Mouse (Mus musculus): ENCODE measurements around the gene Rep15. TPM values are rescaled to one million over a fixed set of nuclear protein-coding genes. Genes with fewer than 3 reads are reported as not detected.

The Rep15 gene
- total RNA-seq, 1 experiment from 2014 or later = 1.6 TPM

DNA sequence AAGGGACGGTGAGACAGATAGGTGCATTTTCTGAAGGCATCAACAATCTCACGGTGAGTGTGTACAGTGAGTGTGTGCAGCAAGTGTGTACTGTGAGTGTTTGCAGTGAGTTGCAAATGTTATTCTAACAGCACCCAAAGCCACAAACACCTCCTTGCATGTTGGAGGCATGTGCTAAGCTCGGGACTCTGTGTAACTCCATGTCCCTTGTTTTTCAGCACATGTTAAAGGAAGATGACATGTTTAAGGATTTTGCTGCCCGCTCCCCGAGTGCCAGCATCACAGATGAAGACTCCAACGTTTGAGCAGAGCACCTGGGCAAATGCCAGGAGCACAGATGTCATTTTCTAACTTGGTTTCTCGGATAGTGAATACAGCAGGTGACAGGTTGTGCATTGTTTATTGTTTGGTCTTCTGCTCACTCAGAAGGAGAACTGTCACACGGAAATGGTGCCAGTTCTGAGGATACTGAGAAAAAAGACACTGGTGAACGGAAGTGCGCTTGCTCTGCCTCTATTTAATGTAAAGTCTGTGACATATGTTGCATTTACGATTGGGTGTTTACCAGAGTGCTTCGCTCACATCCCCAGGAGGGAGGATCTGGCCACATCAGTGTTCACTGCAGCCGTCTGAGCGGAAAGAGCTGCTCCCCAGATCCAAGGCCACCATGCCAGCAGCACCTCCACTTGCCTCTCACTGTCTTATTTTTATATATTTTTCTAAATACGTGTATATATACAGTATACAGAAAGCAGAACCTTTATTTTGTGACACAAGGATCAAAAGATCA, 2.1 kb upstream of the Rep15 start:
- DNase-seq = no peak

- peak; percentile 92 for DNase-seq
Observed at GRCm38 (mm10) chr6:147042291-147043290, 10.2 kb downstream of the Rep15 start, which contains the start of gene Mrps35. Mrps35 (plus strand) TSS chr6:147042764.

GRCm38 (mm10) chr6:147043633-147044032, 11.2 kb downstream of the Rep15 start:
- DNase-seq = no peak

- DNase-seq = no peak
Observed at GRCm38 (mm10) chr6:147049239-147049805, 16.9 kb downstream of the Rep15 start.

DNA sequence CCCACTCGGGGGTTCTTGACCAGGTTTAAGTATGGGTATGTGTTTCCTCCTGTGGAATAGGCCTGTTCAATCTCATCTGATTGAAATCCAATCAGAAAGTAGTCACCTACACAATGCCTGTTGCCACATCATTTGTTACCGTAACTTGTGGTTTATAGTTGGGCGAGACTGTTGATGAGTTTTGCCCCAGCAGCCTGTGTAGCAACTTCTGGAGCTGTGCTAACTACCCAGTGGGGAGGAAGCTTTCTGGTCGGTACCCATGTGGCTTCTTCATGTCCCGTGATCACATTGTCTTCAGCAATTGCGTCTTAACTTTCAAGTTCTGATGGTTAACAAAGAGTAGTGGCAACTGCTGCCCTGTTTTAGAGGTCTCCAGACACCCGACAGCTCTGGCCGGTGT, 19.3 kb downstream of the Rep15 start:
- no peak for DNase-seq

- DNase-seq = no peak
Observed at GRCm38 (mm10) chr6:147052440-147052839, 20.1 kb downstream of the Rep15 start.

DNA sequence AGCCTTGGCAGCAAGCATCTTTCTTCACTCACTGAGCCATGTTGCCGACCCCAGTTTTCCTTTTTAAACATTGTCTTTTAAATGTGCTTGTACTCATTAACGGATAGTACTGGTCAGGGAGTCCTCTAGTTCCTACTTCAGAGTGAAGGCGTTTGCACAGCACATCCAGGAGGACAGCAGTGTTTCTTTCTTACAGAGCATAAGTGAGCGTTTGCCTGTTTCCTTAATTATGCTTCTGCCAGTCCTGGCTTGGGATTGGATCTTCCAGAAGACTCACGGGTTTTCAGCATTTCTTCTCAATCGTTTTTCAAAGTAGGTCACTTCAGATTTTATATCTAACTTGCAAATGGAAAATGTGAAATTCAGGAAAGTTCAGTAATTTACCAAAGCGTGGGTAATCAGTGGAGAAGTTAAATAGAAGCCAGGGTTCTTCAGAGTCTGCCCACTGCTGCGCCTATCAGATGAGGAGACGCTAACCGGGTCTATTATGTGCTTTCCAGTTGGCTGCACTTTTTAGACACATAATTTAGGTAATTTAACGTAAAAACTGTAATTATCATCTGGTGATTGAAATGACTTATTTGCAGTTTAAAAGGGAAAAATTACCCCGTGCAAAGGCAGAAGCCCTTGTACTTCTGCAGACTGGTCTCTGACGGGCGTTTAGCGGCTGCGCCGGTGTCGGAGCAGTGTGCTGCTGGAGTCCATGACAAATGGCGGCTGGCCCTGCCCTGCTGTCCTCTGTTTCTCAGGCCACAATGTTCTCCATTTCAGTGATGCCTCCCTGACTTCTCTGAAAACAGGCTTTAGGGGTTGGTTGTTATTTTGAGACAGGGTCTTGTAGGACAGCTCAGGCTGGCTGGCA, 21.6 kb downstream of the Rep15 start:
- DNase-seq = no peak

DNA sequence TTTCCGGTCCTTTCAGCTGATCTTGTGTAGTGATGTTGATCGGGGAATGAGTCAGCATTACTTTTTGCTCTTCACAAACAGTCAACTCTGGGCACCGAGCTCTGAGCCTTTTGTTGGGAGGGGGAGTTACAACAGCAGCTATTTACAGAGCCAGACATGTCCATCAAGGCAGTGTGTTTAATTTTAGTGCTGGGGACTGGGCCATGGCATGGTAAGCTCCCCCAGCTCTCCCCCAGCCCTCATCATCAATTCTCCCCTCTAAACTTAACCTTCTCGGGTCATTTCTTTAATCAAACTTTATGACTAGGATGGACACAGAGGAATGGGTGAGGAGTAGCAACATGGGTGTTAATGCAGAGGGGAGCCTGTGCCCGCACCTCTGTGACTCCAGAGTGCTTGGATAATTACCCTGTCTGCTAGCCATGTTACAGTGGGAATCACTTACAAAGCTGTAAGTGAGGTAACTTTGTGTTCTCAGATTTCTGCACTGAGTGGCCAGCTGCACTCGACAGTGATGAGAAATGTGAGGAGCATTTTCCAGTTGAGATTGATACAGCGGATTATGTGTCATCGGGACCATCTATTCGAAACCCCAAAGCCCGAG, 23.1 kb downstream of the Rep15 start:
- no peak for DNase-seq

- no peak for DNase-seq
Observed at GRCm38 (mm10) chr6:147059326-147059725, 26.9 kb downstream of the Rep15 start.

DNA sequence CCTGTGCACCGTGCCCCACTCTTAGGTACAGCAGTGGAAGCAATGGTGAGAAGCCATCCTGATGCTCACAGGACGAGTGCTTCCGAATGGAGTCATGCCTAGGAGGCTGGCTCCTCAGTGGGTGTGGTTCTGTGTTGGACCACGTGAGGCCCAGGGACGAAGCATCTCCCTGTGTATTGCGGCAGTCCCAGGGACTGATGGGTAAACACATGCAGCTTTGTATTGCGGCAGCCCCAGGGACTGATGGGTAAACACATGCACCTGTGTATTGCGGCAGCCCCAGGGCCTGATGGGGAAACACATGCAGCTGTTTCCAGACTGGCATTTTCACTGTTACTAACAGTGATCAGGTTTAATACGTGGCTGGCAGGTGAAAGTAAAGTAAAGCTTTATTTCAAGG, 29.2 kb downstream of the Rep15 start:
- no peak for DNase-seq

DNA sequence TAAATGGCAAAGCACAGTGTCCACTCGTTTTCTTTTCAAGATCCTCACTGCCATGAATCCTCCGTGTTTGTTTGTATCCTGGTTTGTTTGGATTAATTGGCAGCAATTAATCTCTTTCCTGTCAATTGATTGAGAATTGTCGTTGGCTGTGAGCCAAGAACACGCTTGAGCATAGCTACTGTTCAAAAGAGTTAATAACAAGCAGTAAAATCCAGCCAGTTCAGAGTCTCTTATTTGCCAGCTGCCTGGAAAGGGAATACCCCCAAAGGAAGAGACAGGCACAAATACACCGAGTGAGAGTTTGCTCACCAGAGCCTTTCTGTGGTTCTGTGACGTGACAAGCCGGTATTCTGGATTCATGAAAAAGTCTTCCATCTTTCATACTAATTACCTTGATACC, 29.6 kb downstream of the Rep15 start:
- no peak for DNase-seq

DNA sequence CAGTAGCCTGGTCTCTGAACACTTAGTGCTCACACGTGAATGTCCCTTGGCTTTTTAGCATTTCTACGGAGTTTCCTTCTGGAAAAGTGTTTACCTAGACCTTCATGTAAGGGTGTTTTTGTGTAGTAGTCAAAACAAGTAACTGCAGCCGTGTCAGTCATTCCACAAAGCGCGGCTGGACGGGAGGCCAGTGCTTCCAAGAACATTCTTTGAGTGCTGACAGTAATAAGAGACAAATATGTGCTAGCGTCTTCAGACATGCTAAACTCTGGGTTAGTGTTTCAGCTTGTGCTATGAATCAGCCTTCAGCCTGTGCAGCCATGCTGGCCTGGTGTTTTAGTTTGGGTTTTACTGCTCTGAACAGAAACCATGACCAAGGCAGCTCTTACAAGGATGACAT, 30.3 kb downstream of the Rep15 start:
- DNase-seq = no peak

DNA sequence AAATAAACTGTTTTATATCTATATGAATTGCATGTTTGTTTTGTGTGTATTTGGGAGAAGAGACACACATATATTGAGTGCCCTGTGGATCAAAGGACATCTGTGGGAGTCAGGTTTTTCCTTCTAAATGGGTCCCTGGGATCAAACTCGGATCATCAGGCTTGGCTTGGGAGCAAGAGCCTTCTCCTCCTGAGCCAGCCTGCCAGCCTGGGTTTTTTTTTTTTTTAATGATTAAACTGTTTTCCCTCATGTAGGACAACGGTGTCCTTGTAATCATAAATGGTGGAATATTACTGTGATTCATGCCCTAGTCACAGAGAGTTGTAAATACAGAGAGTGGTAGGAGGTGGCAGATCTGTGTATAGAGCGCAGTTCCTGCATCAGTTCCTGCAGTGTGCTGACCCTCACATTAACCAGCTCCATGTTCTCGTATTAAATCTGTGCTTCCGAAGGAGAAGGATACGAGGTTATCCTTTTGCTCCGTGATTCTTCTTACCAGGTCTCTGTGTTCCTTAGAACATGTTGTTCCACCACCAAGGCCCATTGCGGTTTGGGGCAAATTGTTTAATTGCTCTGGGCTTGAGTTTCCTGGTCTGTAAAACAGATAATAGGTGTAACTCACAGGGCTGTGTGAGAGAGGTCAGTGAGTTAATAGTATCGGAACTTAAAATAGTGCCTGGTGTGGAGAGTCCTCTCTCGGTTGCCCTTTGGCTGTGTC, 32.0 kb downstream of the Rep15 start:
- no peak for DNase-seq

- peak; percentile 29 for DNase-seq
Observed at GRCm38 (mm10) chr6:147064944-147065261, 32.5 kb downstream of the Rep15 start.

DNA sequence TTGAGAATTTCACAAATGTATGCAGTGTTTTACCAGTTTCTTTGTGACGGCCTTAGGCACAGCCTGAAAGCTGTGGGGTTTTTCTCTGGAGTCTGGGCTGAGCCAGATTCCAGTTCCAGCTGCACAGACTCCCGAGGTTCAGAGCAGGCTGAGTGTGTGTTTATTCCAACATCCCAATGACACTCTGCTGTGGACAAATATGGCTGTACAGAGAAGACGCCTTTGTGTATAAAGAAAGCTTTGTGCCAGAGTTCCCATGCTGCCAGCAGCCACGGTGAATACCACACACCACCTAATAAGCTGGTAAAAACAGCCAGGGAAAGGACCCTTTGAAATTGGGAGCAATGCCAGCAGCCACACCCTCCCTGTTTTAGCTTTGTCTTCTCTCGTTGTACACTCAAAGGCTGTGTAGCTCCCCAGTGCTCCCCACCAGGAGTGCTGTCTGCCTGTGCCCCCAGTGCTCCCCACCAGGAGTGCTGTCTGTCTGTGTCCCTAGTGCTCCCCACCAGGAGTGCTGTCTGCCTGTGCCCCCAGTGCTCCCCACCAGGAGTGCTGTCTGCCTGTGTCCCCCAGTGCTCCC, 43.5 kb downstream of the Rep15 start:
- no peak for DNase-seq

- DNase-seq = no peak
Observed at GRCm38 (mm10) chr6:147076878-147077277, 44.5 kb downstream of the Rep15 start.

DNA sequence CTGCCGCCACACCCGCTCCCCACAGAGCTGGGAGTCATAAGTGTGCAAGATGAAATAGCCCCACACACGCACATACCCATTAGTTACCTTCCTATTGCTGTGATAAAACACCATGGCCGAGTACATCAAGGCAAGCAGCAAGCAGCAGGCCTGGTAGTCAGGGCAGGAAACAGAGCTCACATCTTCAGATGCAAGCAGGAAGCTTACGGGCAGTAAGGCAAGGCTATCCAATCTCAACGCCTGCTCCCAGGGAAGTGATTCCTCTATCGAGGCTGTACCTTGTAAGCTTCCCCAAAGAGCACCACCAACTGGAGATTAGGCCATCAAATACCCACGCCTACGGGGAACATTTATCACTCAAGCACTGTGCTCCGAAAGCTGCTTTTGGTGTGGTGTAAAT, 47.5 kb downstream of the Rep15 start:
- DNase-seq = no peak
